In the genomic region with DNA sequence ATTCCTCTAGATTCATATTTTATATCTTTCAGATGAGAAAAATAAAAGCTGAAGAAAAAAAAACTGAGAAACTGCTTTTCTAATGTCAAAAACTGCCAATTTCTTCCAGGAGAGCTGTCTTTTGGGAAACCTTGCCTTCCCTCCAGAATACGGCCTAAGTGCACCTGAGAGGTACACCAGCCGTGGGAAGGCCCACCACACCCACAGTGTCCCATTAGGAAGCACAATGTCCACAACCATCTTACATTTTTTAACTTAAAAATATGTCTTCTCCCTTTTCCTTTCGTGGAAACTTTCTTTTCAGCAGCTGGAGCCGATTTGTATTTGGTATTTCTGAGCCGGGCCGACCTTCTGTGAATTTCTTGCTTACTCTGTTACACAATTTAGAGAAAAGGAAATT, we compare ENCODE assay signal across 8 mouse cellular contexts. TPM values are rescaled to one million over a fixed set of nuclear protein-coding genes. Genes with fewer than 3 reads are reported as not detected.
DNase-seq lines count a peak whose midpoint lies in the region; ATAC-seq and TF ChIP-seq lines count a peak whose summit lies in the region.

No protein-coding gene starts in this region.

- 18% methylated on average over 6 of the region's 6 CpGs for WGBS in forebrain, embryonic 13.5 days
- WGBS in limb, embryonic 14.5 days = 21% methylated on average over 6 of the region's 6 CpGs

- DNase-seq in A20 (ENCODE audit: low read depth, low spot score) = peak; percentile 15
- DNase-seq in B cell, adult 2 months = peak; percentile 4 to 15
- no peak for DNase-seq in limb, embryonic 14.5 days (ENCODE audit: low spot score)
- DNase-seq in right cerebral cortex, postnatal 10 days (ENCODE audit: low spot score in 2 of 2) = no peak
- no peak for DNase-seq in frontal cortex, postnatal 14 days (ENCODE audit: low spot score in 2 of 2)
- no peak for DNase-seq in cerebellum, postnatal 36 days

- H3K27me3 ChIP-seq in forebrain, embryonic 13.5 days = no peaks in the 10 kb centered on the region
- H3K27me3 ChIP-seq in limb, embryonic 14.5 days (ENCODE audit: control insufficient read depth, insufficient read depth, low read length) = no peaks in the 10 kb centered on the region

- H3K9ac ChIP-seq in forebrain, embryonic 13.5 days = peak overlapping the region; percentile 87
- peak overlapping the region; percentile 93; the same call in 1 of the 2 replicates for H3K9ac ChIP-seq in limb, embryonic 14.5 days (ENCODE audit: low read depth, low read length, severe bottlenecking)

- H3K9me3 ChIP-seq in forebrain, embryonic 13.5 days (replicated peaks) = no peaks in the 10 kb centered on the region
- H3K9me3 ChIP-seq in limb, embryonic 14.5 days (ENCODE audit: control insufficient read depth, low read length) = no peaks in the 10 kb centered on the region

- no peak for TF ChIP-seq POLR2A in limb, embryonic 14.5 days (IDR thresholded peaks at IDR 0.05; ENCODE audit: borderline replicate concordance, extremely low read depth, insufficient read depth, insufficient read length)

- peak overlapping the region; percentile 67 for H3K4me2 ChIP-seq in forebrain, embryonic 13.5 days
- peak overlapping the region; percentile 43 for H3K4me2 ChIP-seq in limb, embryonic 14.5 days (replicated peaks; ENCODE audit: low read depth, low read length, severe bottlenecking)

- peak overlapping the region; percentile 90 for H3K4me3 ChIP-seq in forebrain, embryonic 13.5 days
- H3K4me3 ChIP-seq in limb, embryonic 14.5 days (replicated peaks; ENCODE audit: low read length) = peak overlapping the region; percentile 94

- H3K4me1 ChIP-seq in forebrain, embryonic 13.5 days = peaks cover 13% of the 10 kb centered on the region
- peaks cover 6% of the 10 kb centered on the region; the same call in 1 of the 2 replicates for H3K4me1 ChIP-seq in limb, embryonic 14.5 days (ENCODE audit: control insufficient read depth, insufficient read depth, low read length)

- no peak overlapping the region for H3K27ac ChIP-seq in forebrain, embryonic 13.5 days
- no peak overlapping the region for H3K27ac ChIP-seq in limb, embryonic 14.5 days (replicated peaks; ENCODE audit: low read depth, low read length)

- ATAC-seq in forebrain, embryonic 13.5 days = no peak
- no peak for ATAC-seq in limb, embryonic 14.5 days (ENCODE audit: low FRiP score, low read depth)
- ATAC-seq in activated CD4-positive, CD25-positive, alpha-beta regulatory T cell, adult 4 months = no peak

- peaks cover 25% of the 10 kb centered on the region for H3K36me3 ChIP-seq in forebrain, embryonic 13.5 days (ENCODE audit: poor library complexity, severe bottlenecking)
- H3K36me3 ChIP-seq in limb, embryonic 14.5 days (ENCODE audit: control insufficient read depth, insufficient read depth, low read length) = peaks cover 31% of the 10 kb centered on the region

RNA-seq across cellular contexts. Expression of a gene that starts 4.4 kb away (rescaled TPM):
- not detected in 2 replicates for polyA plus RNA-seq in forebrain, embryonic 13.5 days (2015; fragmentation: Nextera tagmentation; extraction: Ambion mirVana)
- polyA plus RNA-seq in limb, embryonic 14.5 days (2012; rRNA removed) = not detected in 2 replicates
- 0.19 TPM in 1 of 2 replicates, not detected in the other for polyA plus RNA-seq in limb, embryonic 14.5 days (2014; fragmentation: Nextera tagmentation; extraction: Ambion mirVana)
- under 1 TPM in 1 of 2 experiments, not detected in 1; 0.34 TPM for polyA plus RNA-seq in activated CD4-positive, CD25-positive, alpha-beta regulatory T cell, adult 4 months (2017; shearing (Covaris generic))

RNA-seq across cellular contexts. Expression of a gene that starts 10.4 kb away (rescaled TPM):
- 65.8 and 69.3 TPM in 2 replicates for polyA plus RNA-seq in forebrain, embryonic 13.5 days (2015; fragmentation: Nextera tagmentation; extraction: Ambion mirVana)
- 48.3 and 60.5 TPM in 2 replicates for polyA plus RNA-seq in limb, embryonic 14.5 days (2012; rRNA removed)
- polyA plus RNA-seq in limb, embryonic 14.5 days (2014; fragmentation: Nextera tagmentation; extraction: Ambion mirVana) = 66.8 and 67.8 TPM in 2 replicates
- polyA plus RNA-seq in activated CD4-positive, CD25-positive, alpha-beta regulatory T cell, adult 4 months (2017; shearing (Covaris generic)) = 10 to 100 TPM; 29.7 to 39.0 TPM

RNA-seq across cellular contexts. Expression of a gene that starts 50.2 kb away (rescaled TPM):
- 16.2 and 16.8 TPM in 2 replicates for polyA plus RNA-seq in forebrain, embryonic 13.5 days (2015; fragmentation: Nextera tagmentation; extraction: Ambion mirVana)
- 10.3 and 11.5 TPM in 2 replicates for polyA plus RNA-seq in limb, embryonic 14.5 days (2012; rRNA removed)
- polyA plus RNA-seq in limb, embryonic 14.5 days (2014; fragmentation: Nextera tagmentation; extraction: Ambion mirVana) = 12.5 and 13.0 TPM in 2 replicates
- polyA plus RNA-seq in activated CD4-positive, CD25-positive, alpha-beta regulatory T cell, adult 4 months (2017; shearing (Covaris generic)) = 10 to 100 TPM; 22.0 to 24.1 TPM

RNA-seq across cellular contexts. Expression of a gene that starts 50.7 kb away (rescaled TPM):
- polyA plus RNA-seq in forebrain, embryonic 13.5 days (2015; fragmentation: Nextera tagmentation; extraction: Ambion mirVana) = 21.7 and 24.4 TPM in 2 replicates
- polyA plus RNA-seq in limb, embryonic 14.5 days (2012; rRNA removed) = 17.8 and 21.8 TPM in 2 replicates
- polyA plus RNA-seq in limb, embryonic 14.5 days (2014; fragmentation: Nextera tagmentation; extraction: Ambion mirVana) = 14.5 and 15.4 TPM in 2 replicates
- polyA plus RNA-seq in activated CD4-positive, CD25-positive, alpha-beta regulatory T cell, adult 4 months (2017; shearing (Covaris generic)) = 10 to 100 TPM; 13.3 to 13.9 TPM

Comparison
In these comparisons a context has a peak if more than half of its experiments do, and no peak if none do; other contexts are left out.
1. DNase-seq: peak in A20 (single experiment) and B cell, adult 2 months (2 of 2); none in limb, embryonic 14.5 days (single experiment), right cerebral cortex, postnatal 10 days (0 of 2), frontal cortex, postnatal 14 days (0 of 2) and cerebellum, postnatal 36 days (0 of 2).